Mouse (Mus musculus): ENCODE results near the gene Eif2b4.

DNA sequence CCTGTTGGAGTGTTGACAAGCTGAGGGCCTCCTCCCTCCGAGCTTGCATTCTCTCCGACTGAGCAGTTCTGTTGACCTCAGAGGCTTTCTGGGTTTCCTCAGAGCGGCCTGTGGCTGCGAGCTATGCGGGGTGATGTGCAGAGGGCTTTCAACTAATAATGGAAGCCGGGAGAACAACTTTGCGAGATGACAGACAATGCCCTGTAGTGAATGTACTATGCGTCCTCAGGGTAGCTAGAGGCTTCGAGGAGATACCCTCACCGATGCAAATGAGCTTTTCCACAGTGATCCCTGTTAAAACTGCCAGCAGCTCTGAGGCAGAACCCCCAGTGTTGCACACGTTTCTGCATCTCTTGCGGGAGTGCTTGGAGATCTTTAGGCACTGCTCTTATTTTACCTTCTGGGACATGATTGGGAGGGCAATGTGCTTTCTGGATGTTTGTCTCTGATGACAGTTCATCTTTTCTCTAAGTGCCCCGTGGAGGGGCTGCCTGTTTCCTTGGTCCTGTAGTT is 48.3 kb upstream of the Eif2b4 start:
- TF ChIP-seq MYOD1 (IDR thresholded peaks at IDR 0.05; ENCODE audit: control insufficient read depth in 1 of 3, insufficient read length in 2 of 3, low read depth in 2 of 3): no peak
- TF ChIP-seq POLR2AphosphoS2 (IDR thresholded peaks at IDR 0.05; ENCODE audit: insufficient read length, low read depth): no peak
- TF ChIP-seq POLR2A (IDR thresholded peaks at IDR 0.05; ENCODE audit: insufficient read length, low read depth): no peak
- no peak for TF ChIP-seq MAX (IDR thresholded peaks at IDR 0.05; ENCODE audit: low read depth)
- no peak for TF ChIP-seq REST (IDR thresholded peaks at IDR 0.05; ENCODE audit: insufficient read depth, insufficient read length)
- TF ChIP-seq CEBPB (IDR thresholded peaks at IDR 0.05; ENCODE audit: insufficient read depth, poor library complexity, severe bottlenecking): no peak
- TF ChIP-seq TCF12 (IDR thresholded peaks at IDR 0.05; ENCODE audit: insufficient read depth, poor library complexity, severe bottlenecking): no peak

Data from myocyte (in vitro differentiated cells).